Mouse (Mus musculus) megakaryocyte, embryonic 14.5 days (primary cell): ENCODE results near the gene Prkaa1. TPM values are rescaled to one million over a fixed set of nuclear protein-coding genes. Genes with fewer than 3 reads are reported as not detected.
"Not testable (repeated sequence)": the region's sequence is repeated elsewhere in the genome, so short reads cannot be mapped to it uniquely, and the experiment has no call there.

ENCODE experiments used
- H3K27me3 ChIP-seq: replicated peaks from 2 replicates; pipeline ENCODE3; 2012; ENCODE audit warnings: inconsistent platforms
- H3K36me3 ChIP-seq: replicated peaks from 2 replicates; pipeline ENCODE3; 2012; ENCODE audit warnings: low read length, inconsistent platforms, mixed read lengths
- H3K4me1 ChIP-seq: 2 replicates; pipeline ENCODE4 v1.6.1; 2012; ENCODE audit warnings: inconsistent platforms
- H3K4me3 ChIP-seq: replicated peaks from 2 replicates; pipeline ENCODE3; 2012; ENCODE audit warnings: moderate library complexity, mild to moderate bottlenecking, inconsistent platforms
- H3K9me3 ChIP-seq: 2 replicates; pipeline ENCODE4 v1.6.1; 2012; ENCODE audit warnings: inconsistent platforms
- FLI1 ChIP-seq: IDR thresholded peaks from 2 replicates; pipeline ENCODE4 v1.6.1; 2012; ENCODE audit warnings: low read length, inconsistent platforms, mixed read lengths
- GATA1 ChIP-seq: IDR thresholded peaks from 3 replicates; pipeline ENCODE4 v1.6.1; 2012; ENCODE audit warnings: mixed read lengths, low read length, inconsistent platforms, borderline replicate concordance
- polyA plus RNA-seq: library from polyadenylated mRNA; stranded (reverse); fragments of >175 nt; gene quantifications from 2 replicates; pipeline ENCODE4 v1.2.3, GENCODE M21; 2012; ENCODE audit warnings: low replicate concordance; ENCODE audit not compliant: insufficient read depth

Prkaa1 gene
- polyA plus RNA-seq, 1 experiment: 0.93 TPM

DNA sequence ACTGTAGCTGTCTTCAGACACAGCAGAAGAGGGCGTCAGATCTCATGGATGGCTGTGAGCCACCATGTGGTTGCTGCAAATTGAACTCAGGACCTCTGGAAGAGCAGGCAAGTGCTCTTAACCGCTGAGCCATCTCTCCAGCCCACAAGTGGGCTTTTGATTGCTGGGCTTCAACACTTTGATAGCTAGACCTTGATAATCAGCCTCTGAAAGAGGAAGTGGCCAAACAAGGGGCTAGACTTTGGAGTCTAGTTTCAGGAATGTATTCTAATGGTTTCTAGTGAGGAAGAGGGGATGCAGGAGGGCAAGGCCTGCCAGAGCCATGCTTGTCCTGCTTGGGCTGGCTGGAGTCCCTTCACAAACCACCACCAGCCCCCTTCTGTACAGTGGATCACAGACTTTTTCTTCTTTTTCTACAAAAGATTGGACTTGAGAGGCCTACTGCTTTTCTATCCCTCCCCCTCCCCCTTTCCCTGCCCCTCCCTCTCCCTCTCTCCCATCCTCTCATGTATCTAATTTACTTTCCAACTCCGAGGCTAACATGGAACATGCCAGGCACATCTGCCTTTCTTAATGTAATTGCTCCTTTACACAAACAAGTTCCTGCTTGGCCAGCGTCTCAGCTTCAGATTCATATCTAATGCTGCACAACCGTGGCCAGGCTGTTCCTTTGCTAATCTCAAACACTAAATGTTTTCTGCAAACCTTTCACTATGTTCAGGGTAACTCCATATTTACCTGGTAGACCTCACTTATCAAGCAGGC lies 15.3 kb upstream of the Prkaa1 start:
- H3K4me1 ChIP-seq: peaks cover 37% of the 10 kb centered on the region
- no peak overlapping the region for H3K4me3 ChIP-seq
- TF ChIP-seq GATA1 (no peak), FLI1 (no peak)
- H3K9me3 ChIP-seq: peaks cover 13% of the 10 kb centered on the region
- H3K27me3 ChIP-seq: no peaks in the 10 kb centered on the region
- peaks cover 19% of the 10 kb centered on the region for H3K36me3 ChIP-seq

DNA sequence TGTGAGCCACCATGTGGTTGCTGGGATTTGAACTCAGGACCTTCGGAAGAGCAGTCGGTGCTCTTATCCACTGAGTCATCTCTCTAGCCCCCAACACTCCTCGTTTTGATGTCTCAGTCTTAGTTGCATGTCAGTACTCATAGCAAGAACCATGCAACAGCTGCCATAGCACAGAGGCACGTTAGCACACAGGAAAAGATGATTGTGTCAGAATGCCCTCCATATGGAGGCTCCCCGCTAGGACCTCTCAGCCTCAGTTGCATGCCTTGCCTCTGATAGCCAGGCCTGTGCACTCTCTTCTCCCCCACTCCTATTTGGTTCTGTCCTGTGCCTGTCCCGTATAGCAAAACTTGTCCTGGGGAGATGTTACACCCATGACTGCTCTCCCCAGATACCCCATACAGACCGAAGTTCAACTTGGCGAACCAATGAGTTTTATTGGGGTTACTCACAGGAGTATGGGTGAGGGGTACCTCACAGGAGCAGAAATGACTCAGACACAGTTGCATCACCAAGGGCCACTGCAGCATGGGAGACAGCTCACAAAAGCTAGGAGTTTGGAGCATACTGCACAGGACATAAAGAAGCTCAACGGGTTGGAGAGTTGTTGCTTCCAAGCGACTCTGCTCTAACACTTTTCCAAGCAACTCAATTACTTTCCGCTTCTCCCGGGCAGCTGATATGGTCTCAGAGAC lies 14.4 kb upstream of the Prkaa1 start:
- Histone ChIP-seq H3K4me1 (peaks cover 43% of the 10 kb centered on the region), H3K9me3 (peaks cover 11% of the 10 kb centered on the region), H3K36me3 (peaks cover 11% of the 10 kb centered on the region), H3K4me3 (no peak overlapping the region), H3K27me3 (no peaks in the 10 kb centered on the region)
- no peak for TF ChIP-seq FLI1
- TF ChIP-seq GATA1: no peak

DNA sequence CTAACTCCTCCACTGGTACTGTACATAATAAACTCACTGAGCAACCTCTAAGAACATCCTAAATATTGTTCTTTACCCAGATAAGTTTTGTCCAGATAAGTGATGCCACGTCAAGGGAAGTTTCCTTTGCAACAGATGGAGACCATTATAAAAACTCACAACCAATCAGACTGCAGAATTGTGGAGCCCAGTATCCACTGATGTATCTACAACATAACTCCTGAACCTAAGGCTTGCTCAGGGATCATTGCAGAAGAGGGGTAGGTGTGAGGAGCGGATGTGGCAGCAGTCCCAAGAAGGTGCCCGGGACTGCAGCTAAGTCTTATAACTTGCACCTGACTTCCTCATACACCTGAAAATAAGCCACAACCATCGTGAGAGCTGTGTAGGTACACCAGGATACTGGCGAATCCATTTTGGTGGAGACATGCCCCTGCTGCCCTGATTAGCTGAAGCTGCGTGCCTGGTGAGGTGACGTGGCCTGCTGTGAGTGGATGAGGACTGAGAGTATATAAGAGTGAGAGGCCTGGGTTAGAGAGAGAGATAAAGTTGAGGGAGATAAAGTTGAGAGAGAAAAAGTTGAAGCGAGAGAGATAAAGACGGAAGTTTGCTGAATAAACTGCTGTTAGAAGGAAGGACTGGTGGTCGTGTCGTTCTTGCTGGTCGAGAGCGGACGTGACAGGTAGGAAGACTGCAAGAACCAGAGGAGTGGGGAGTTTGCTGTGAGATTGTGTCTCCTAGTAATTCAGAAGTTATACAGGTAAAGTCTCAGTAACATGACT lies 12.6 kb upstream of the Prkaa1 start:
- H3K36me3 ChIP-seq, H3K27me3 ChIP-seq, H3K4me3 ChIP-seq, H3K9me3 ChIP-seq: not testable (repeated sequence)
- peaks cover 57% of the 10 kb centered on the region for H3K4me1 ChIP-seq

DNA sequence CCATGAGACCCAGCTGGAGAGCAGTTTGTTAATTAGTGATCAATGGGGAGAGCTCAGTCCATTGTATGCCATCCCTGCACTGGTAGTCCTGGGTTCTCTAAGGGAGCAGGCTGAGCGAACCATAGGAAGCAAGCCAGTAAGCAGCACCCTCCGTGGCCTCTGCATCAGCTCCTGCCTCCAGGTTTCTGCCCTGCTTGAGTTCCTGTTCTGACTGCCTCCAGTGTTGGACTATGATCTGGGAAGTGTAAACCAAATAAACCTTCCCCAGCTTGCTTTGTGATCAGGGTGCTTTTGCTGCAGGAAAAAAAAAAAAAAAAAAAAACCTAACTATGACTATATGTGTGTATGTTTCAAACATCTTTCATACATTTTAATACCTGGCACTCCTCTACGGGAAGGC lies 10.4 kb upstream of the Prkaa1 start:
- no peak for TF ChIP-seq FLI1
- no peak for TF ChIP-seq GATA1
- Histone ChIP-seq H3K4me1 (peaks cover 48% of the 10 kb centered on the region), H3K36me3 (no peaks in the 10 kb centered on the region), H3K27me3 (no peaks in the 10 kb centered on the region), H3K4me3 (no peak overlapping the region), H3K9me3 (no peaks in the 10 kb centered on the region)

DNA sequence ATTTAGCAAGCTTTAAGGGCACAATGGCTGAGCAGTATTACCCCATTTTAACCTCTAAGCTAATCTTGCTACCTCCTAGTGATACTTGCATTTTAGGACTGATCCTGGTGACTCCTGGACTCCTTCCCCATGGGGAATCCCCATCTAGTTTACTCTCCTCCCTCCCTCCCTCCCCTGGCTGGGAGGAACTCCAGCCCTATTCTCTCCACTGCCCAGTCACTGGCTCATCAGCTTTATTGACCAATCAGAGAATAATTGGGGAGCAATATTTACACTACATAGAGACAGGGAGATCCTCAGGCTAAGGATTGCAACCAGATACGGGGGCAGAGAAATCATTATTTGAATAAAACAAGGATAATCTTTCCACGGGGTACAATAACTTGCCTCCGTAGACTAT lies 9.5 kb upstream of the Prkaa1 start:
- Histone ChIP-seq H3K4me1 (peaks cover 50% of the 10 kb centered on the region), H3K27me3 (no peaks in the 10 kb centered on the region), H3K9me3 (no peaks in the 10 kb centered on the region), H3K36me3 (no peaks in the 10 kb centered on the region), H3K4me3 (no peak overlapping the region)
- no peak for TF ChIP-seq FLI1
- no peak for TF ChIP-seq GATA1

DNA sequence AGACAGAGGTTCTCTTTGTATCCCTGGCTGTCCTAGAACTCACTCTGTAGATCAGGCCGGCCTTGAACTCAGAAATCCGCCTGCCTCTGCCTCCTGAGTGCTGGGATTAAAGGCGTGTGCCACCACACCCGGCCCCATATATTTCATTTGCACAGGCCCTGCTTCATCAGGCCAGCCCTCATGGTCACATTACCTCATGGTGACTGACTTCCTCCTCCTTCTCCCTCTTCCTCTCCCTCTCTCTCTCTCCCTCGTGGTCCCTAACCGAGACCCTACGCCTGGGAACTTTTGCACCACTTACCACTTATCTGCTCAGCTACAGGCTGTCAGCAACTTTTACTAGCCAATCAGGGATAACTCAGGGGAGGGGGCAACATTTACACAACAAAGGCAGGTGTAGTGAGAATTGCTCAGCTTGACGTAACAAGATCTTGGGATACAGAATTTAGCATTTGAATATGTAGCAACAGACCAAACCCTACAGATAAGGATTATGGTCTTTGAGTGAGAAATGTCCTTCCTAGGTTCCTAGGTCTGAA lies 8.6 kb upstream of the Prkaa1 start:
- peaks cover 55% of the 10 kb centered on the region for H3K4me1 ChIP-seq
- H3K27me3 ChIP-seq: no peaks in the 10 kb centered on the region
- H3K9me3 ChIP-seq: no peaks in the 10 kb centered on the region
- TF ChIP-seq GATA1 (no peak), FLI1 (no peak)
- no peak overlapping the region for H3K4me3 ChIP-seq
- no peaks in the 10 kb centered on the region for H3K36me3 ChIP-seq

DNA sequence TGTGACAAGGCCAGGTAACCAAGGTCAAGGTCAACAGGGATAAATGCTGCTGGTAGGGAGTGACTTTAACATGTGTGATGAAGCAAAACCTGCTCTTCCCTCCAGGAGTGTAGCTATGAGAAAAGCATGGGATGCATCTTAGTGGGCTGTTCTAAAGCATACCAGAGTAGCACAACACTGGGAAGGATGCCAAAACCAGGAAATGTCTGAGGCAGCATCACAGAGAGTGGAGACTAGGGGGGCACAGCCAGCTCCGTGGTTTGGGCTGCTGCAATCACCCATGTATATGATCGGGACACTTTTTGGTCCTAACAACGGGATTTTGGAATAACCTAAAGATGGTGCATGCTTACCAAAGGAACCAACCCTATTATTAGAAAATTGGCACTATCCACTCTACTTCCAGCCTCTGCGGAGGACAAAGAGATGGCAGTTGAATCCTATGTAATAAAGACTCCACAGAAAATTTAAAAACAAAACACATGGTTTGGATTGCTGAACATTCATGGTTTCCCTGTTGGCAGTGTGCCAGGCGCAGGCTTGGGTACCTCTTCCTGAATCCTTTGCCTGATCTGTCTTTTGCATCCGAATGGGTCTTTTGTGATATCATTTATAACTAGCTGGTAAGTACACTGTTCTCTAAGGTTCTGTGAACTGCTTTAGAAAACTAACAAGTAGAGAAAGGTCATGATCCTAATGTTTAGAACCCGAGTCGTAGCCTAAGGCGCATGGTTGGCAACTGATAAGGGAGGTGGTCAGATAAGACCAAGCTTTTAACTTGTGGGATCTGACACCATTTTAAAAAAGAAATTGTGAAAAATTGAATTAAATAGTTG lies 5.4 kb upstream of the Prkaa1 start:
- H3K36me3 ChIP-seq: no peaks in the 10 kb centered on the region
- H3K4me1 ChIP-seq: peaks cover 75% of the 10 kb centered on the region
- no peak overlapping the region for H3K4me3 ChIP-seq
- H3K9me3 ChIP-seq: no peaks in the 10 kb centered on the region
- TF ChIP-seq FLI1 (no peak), GATA1 (no peak)
- H3K27me3 ChIP-seq: no peaks in the 10 kb centered on the region

DNA sequence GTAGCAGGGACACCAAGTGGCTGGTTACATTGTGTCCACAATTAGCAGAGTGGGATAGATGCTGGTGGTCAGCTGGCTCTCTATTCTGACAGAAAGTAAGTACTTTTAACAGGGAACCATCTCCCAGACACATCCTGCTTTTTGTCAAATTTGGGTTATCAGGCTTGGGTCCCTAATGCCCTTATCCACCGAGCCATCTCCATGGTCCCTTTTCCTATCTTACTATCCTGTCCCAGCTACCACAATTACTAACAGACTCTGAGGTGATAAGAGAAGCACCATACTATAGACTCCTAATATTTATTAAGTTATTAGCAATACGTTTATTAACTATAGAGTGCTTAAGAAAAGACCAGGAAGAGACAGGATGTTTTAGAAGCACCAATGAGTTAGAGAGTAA lies 4.3 kb upstream of the Prkaa1 start:
- Histone ChIP-seq H3K36me3 (no peaks in the 10 kb centered on the region), H3K9me3 (no peaks in the 10 kb centered on the region), H3K4me1 (peaks cover 69% of the 10 kb centered on the region), H3K4me3 (peak overlapping the region; percentile 60), H3K27me3 (no peaks in the 10 kb centered on the region)
- TF ChIP-seq GATA1 (no peak), FLI1 (no peak)

DNA sequence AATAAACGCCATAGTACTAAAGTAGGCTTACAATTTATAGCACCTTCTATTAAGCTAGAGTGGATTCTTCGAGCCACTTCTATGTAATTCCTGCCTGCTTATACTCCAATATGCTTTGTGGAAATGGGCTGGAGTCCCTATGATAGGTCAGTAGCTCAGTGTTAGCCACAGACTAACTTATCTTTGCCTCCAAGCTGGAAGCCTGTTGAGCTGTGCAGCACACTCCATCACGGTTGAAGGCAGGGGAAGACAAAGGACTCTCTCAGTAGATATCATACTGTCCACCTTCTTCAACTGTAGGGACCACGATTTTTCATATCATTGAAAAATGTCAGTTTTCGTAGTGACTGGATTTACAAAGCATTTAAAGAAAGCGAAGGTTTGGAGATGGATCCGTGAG lies 3.8 kb upstream of the Prkaa1 start:
- Histone ChIP-seq H3K36me3 (no peaks in the 10 kb centered on the region), H3K9me3 (no peaks in the 10 kb centered on the region), H3K27me3 (no peaks in the 10 kb centered on the region), H3K4me3 (peak overlapping the region; percentile 60), H3K4me1 (peaks cover 69% of the 10 kb centered on the region)
- TF ChIP-seq GATA1 (no peak), FLI1 (no peak)
